Mouse (Mus musculus) midbrain, postnatal 0 days (tissue): ENCODE measurements around the gene Itln1. TPM values are rescaled to one million over a fixed set of nuclear protein-coding genes. Genes with fewer than 3 reads are reported as not detected.

ENCODE experiments used
- ATAC-seq: fragments of 200-750 bp; cut with Nextera tagmentation; 2 replicates; pipeline ENCODE4 v1.8.0; 2017; ENCODE audit warnings: moderate number of reproducible peaks, mild to moderate bottlenecking, moderate TSS enrichment, moderate library complexity; ENCODE audit not compliant: low FRiP score
- DNase-seq: peaks from one replicate; pipeline ENCODE4 v3.0.0-alpha.2; 2015; ENCODE audit warnings: low spot score
- H3K27ac ChIP-seq: fragments of 300-500 bp; sonication (generic); 2 replicates; pipeline ENCODE4 v1.5.1; 2014; ENCODE audit warnings: low read depth, mild to moderate bottlenecking, low read length, mixed read lengths
- H3K27me3 ChIP-seq: fragments of 300-500 bp; sonication (generic); 2 replicates; pipeline ENCODE4 v1.6.1; 2014; ENCODE audit warnings: low read length, control low read depth, mixed read lengths; ENCODE audit not compliant: insufficient read depth
- H3K36me3 ChIP-seq: fragments of 300-500 bp; sonication (generic); 2 replicates; pipeline ENCODE4 v1.6.1; 2014; ENCODE audit warnings: low read length, control low read depth, mixed read lengths; ENCODE audit not compliant: insufficient read depth
- H3K4me1 ChIP-seq: fragments of 300-500 bp; sonication (generic); 2 replicates; pipeline ENCODE4 v1.6.1; 2014; ENCODE audit warnings: mild to moderate bottlenecking, control low read depth, antibody characterized with exemption, low read length, mixed read lengths; ENCODE audit not compliant: insufficient read depth
- H3K4me2 ChIP-seq: fragments of 300-500 bp; sonication (generic); 2 replicates; pipeline ENCODE4 v1.6.1; 2014; ENCODE audit warnings: low read depth, mild to moderate bottlenecking, low read length, mixed read lengths; ENCODE audit not compliant: poor library complexity, severe bottlenecking
- H3K4me3 ChIP-seq: fragments of 300-500 bp; sonication (generic); 2 replicates; pipeline ENCODE4 v1.5.1; 2014; ENCODE audit warnings: low read depth, mild to moderate bottlenecking, low read length, moderate library complexity
- H3K9ac ChIP-seq: fragments of 300-500 bp; sonication (generic); replicated peaks from 2 replicates; pipeline ENCODE4 v1.6.1; 2014; ENCODE audit warnings: mild to moderate bottlenecking, low read length, moderate library complexity, mixed read lengths; ENCODE audit not compliant: poor library complexity, severe bottlenecking
- H3K9me3 ChIP-seq: fragments of 300-500 bp; sonication (generic); 2 replicates; pipeline ENCODE4 v1.6.1; 2016; ENCODE audit warnings: low read length, control low read depth
- CTCF ChIP-seq: IDR thresholded peaks from 2 replicates; pipeline ENCODE4 v1.5.1; 2016; ENCODE audit warnings: antibody characterized with exemption, mild to moderate bottlenecking
- WGBS: fragments of 180-500 bp; shearing (Covaris S2); extraction: QIAGEN DNeasy Blood & Tissue Kit; methylation state at CpG from one replicate; pipeline ENCODE4 v1.1.7; 2014; 5-methylcytosine and 5-hydroxymethylcytosine counted together
- polyA plus RNA-seq: library from polyadenylated mRNA; unstranded; fragments of >200 nt; fragmentation: Nextera tagmentation; extraction: Ambion mirVana; gene quantifications from 2 replicates; pipeline ENCODE4 v1.2.1, GENCODE M21; 2015
- total RNA-seq: library from RNA; depleted of rRNA; stranded (reverse); fragments of >200 nt; gene quantifications from 2 replicates; pipeline ENCODE4 v1.2.3, GENCODE M21; 2014; rRNA removed

Itln1 gene
- total and polyA plus RNA-seq, 2 experiments from 2014 or later, result not detected

GRCm38 (mm10) chr1:171470896-171471295 is 64.2 kb downstream of the Itln1 start:
- TF ChIP-seq CTCF, result no peak
- no peaks in the 10 kb centered on the region for H3K9me3 ChIP-seq
- ATAC-seq (no peak), DNase-seq (no peak)
- no peaks in the 10 kb centered on the region for H3K36me3 ChIP-seq
- no peaks in the 10 kb centered on the region for H3K27me3 ChIP-seq
- no peak overlapping the region for H3K9ac ChIP-seq
- no peak overlapping the region for H3K4me3 ChIP-seq
- no peak overlapping the region for H3K4me2 ChIP-seq
- H3K4me1 ChIP-seq, result no peaks in the 10 kb centered on the region
- WGBS, result 96% methylated on average over 5 of the region's 5 CpGs
- no peak overlapping the region for H3K27ac ChIP-seq

- Histone ChIP-seq H3K9me3 (no peaks in the 10 kb centered on the region), H3K4me2 (no peak overlapping the region), H3K9ac (no peak overlapping the region), H3K27ac (no peak overlapping the region), H3K4me3 (no peak overlapping the region), H3K4me1 (no peaks in the 10 kb centered on the region), H3K27me3 (no peaks in the 10 kb centered on the region), H3K36me3 (no peaks in the 10 kb centered on the region)
- TF ChIP-seq CTCF, result peak; percentile 89
- peak; percentile 63 for DNase-seq
- no peak for ATAC-seq
- WGBS, result 33% methylated on average over 7 of the region's 7 CpGs
Observed at GRCm38 (mm10) chr1:171470371-171470871, 64.7 kb downstream of the Itln1 start.

GRCm38 (mm10) chr1:171469678-171470077 is 65.4 kb downstream of the Itln1 start:
- H3K36me3 ChIP-seq, result no peaks in the 10 kb centered on the region
- TF ChIP-seq CTCF, result no peak
- no peak overlapping the region for H3K27ac ChIP-seq
- no peak for ATAC-seq
- no peak overlapping the region for H3K4me2 ChIP-seq
- H3K9me3 ChIP-seq, result no peaks in the 10 kb centered on the region
- no peaks in the 10 kb centered on the region for H3K4me1 ChIP-seq
- WGBS, result 91% methylated on average over 3 of the region's 3 CpGs
- no peak overlapping the region for H3K4me3 ChIP-seq
- H3K27me3 ChIP-seq, result no peaks in the 10 kb centered on the region
- DNase-seq, result no peak
- no peak overlapping the region for H3K9ac ChIP-seq

Other genes with a start within 250 kb of the Itln1 start
- gene Usp21, start 247.3 kb downstream of the Itln1 start, total RNA-seq, result 59.5 and 65.9 TPM in 2 replicates
- gene Usp21, start 247.3 kb downstream of the Itln1 start, polyA plus RNA-seq, result 81.0 and 82.6 TPM in 2 replicates
- gene Ufc1, start 240.3 kb downstream of the Itln1 start, total RNA-seq, result 83.7 and 87.9 TPM in 2 replicates
- 128 and 132 TPM in 2 replicates for gene Ufc1, start 240.3 kb downstream of the Itln1 start, polyA plus RNA-seq
- 29.8 and 42.1 TPM in 2 replicates for gene Dedd, start 206.1 kb downstream of the Itln1 start, total RNA-seq
- gene Dedd, start 206.1 kb downstream of the Itln1 start, polyA plus RNA-seq, result 38.9 and 40.3 TPM in 2 replicates
- 42.5 and 44.0 TPM in 2 replicates for gene Nit1, start 189.6 kb downstream of the Itln1 start, total RNA-seq
- 45.2 and 46.6 TPM in 2 replicates for gene Nit1, start 189.6 kb downstream of the Itln1 start, polyA plus RNA-seq
- gene Pfdn2, start 189.6 kb downstream of the Itln1 start, total RNA-seq, result 17.3 and 18.4 TPM in 2 replicates
- gene Pfdn2, start 189.6 kb downstream of the Itln1 start, polyA plus RNA-seq, result 139 and 155 TPM in 2 replicates
- 4.0 and 4.5 TPM in 2 replicates for gene Klhdc9, start 174.5 kb downstream of the Itln1 start, total RNA-seq
- gene Klhdc9, start 174.5 kb downstream of the Itln1 start, polyA plus RNA-seq, result 6.3 and 6.4 TPM in 2 replicates
- gene Nectin4, start 165.2 kb downstream of the Itln1 start, total RNA-seq, result 4.7 and 9.3 TPM in 2 replicates
- gene Nectin4, start 165.2 kb downstream of the Itln1 start, polyA plus RNA-seq, result 4.8 TPM in 2 replicates
- 0.82 and 1.1 TPM in 2 replicates for gene Arhgap30, start 146.3 kb downstream of the Itln1 start, total RNA-seq
- gene Arhgap30, start 146.3 kb downstream of the Itln1 start, polyA plus RNA-seq, result 0.75 and 0.81 TPM in 2 replicates
- gene Usf1, start 124.0 kb downstream of the Itln1 start, total RNA-seq, result 134 and 156 TPM in 2 replicates
- gene Usf1, start 124.0 kb downstream of the Itln1 start, polyA plus RNA-seq, result 160 and 167 TPM in 2 replicates
- gene Tstd1, start 116.4 kb downstream of the Itln1 start, total RNA-seq, result not detected in 2 replicates
- gene Tstd1, start 116.4 kb downstream of the Itln1 start, polyA plus RNA-seq, result 3.1 and 3.9 TPM in 2 replicates
- gene F11r, start 97.8 kb downstream of the Itln1 start, total RNA-seq, result 6.6 and 9.2 TPM in 2 replicates
- gene F11r, start 97.8 kb downstream of the Itln1 start, polyA plus RNA-seq, result 7.6 and 8.9 TPM in 2 replicates
- gene Alyref2, start 31.8 kb downstream of the Itln1 start, total RNA-seq, result 9.4 and 14.7 TPM in 2 replicates
- 22.1 and 22.2 TPM in 2 replicates for gene Alyref2, start 31.8 kb downstream of the Itln1 start, polyA plus RNA-seq
- gene Cd244a, start 23.9 kb upstream of the Itln1 start, total RNA-seq, result not detected in 2 replicates
- gene Cd244a, start 23.9 kb upstream of the Itln1 start, polyA plus RNA-seq, result not detected in 2 replicates
- gene Ly9, start 72.1 kb upstream of the Itln1 start, total RNA-seq, result 0.19 and 0.66 TPM in 2 replicates
- 0.21 TPM in 1 of 2 replicates, not detected in the other for gene Ly9, start 72.1 kb upstream of the Itln1 start, polyA plus RNA-seq
- not detected in 2 replicates for gene Slamf7, start 117.7 kb upstream of the Itln1 start, total RNA-seq
- not detected in 2 replicates for gene Slamf7, start 117.7 kb upstream of the Itln1 start, polyA plus RNA-seq
- 0.77 and 1.1 TPM in 2 replicates for gene Cd48, start 146.7 kb upstream of the Itln1 start, total RNA-seq
- 0.88 and 0.99 TPM in 2 replicates for gene Cd48, start 146.7 kb upstream of the Itln1 start, polyA plus RNA-seq
- gene Slamf1, start 231.8 kb upstream of the Itln1 start, total RNA-seq, result 0.11 and 0.85 TPM in 2 replicates
- 0.19 and 0.21 TPM in 2 replicates for gene Slamf1, start 231.8 kb upstream of the Itln1 start, polyA plus RNA-seq